Mouse (Mus musculus) forebrain, embryonic 12.5 days (tissue): ENCODE results near the gene Lsg1. TPM values are rescaled to one million over a fixed set of nuclear protein-coding genes. Genes with fewer than 3 reads are reported as not detected.

ENCODE experiments used
- ATAC-seq: fragments of 200-750 bp; cut with Nextera tagmentation; 2 replicates; pipeline ENCODE4 v1.8.0; 2017; ENCODE audit warnings: moderate TSS enrichment; ENCODE audit not compliant: low FRiP score
- H3K27ac ChIP-seq: fragments of 300-500 bp; sonication (generic); 2 replicates; pipeline ENCODE4 v1.5.1; 2016; ENCODE audit warnings: mild to moderate bottlenecking
- H3K27me3 ChIP-seq: fragments of 300-500 bp; sonication (generic); 2 replicates; pipeline ENCODE4 v1.6.1; 2016; ENCODE audit warnings: mild to moderate bottlenecking
- H3K36me3 ChIP-seq: fragments of 300-500 bp; sonication (generic); replicated peaks from 2 replicates; pipeline ENCODE4 v1.6.1; 2016; ENCODE audit warnings: mild to moderate bottlenecking
- H3K4me1 ChIP-seq: fragments of 300-500 bp; sonication (generic); 2 replicates; pipeline ENCODE4 v1.6.1; 2016
- H3K4me2 ChIP-seq: fragments of 300-500 bp; sonication (generic); 2 replicates; pipeline ENCODE4 v1.6.1; 2016; ENCODE audit warnings: mild to moderate bottlenecking, moderate library complexity
- H3K4me3 ChIP-seq: fragments of 300-500 bp; sonication (generic); replicated peaks from 2 replicates; pipeline ENCODE4 v1.5.1; 2016; ENCODE audit warnings: mild to moderate bottlenecking
- H3K9ac ChIP-seq: fragments of 300-500 bp; sonication (generic); 2 replicates; pipeline ENCODE4 v1.6.1; 2016; ENCODE audit warnings: mild to moderate bottlenecking
- H3K9me3 ChIP-seq: fragments of 300-500 bp; sonication (generic); 2 replicates; pipeline ENCODE4 v1.6.1; 2016
- WGBS: fragments of 180-500 bp; shearing (Covaris S2); methylation state at CpG from one replicate; pipeline ENCODE4 v1.1.7; 2016; 5-methylcytosine and 5-hydroxymethylcytosine counted together
- polyA plus RNA-seq: library from polyadenylated mRNA; unstranded; fragments of >200 nt; fragmentation: Nextera tagmentation; extraction: Ambion mirVana; gene quantifications from 2 replicates; pipeline ENCODE4 v1.2.1, GENCODE M21; 2016

Gene Lsg1
- polyA plus RNA-seq, 1 experiment from 2014 or later, result 79.6 TPM

DNA sequence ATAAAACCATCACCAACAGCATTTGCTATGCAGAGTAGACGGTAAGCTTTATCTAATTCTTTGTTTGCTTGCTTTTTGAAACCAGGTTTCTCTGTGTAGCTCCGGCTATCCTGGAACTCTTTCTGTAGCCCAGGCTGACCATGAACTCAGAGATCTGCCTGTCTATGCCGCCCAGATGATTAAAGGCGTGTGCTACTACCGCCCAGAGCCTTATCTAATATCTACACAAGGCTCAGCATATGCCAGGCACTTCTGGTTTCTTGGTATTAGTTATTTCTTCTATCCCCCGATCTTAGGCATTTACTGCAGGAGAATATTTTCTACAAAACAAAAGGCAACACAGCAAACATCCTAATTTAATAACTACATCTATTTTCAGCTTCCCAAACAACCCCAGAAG, 21.8 kb downstream of the Lsg1 start:
- Histone ChIP-seq H3K9ac (no peak overlapping the region), H3K4me2 (no peak overlapping the region), H3K27me3 (no peaks in the 10 kb centered on the region), H3K9me3 (no peaks in the 10 kb centered on the region), H3K27ac (no peak overlapping the region), H3K36me3 (peaks cover 95% of the 10 kb centered on the region), H3K4me3 (no peak overlapping the region), H3K4me1 (no peaks in the 10 kb centered on the region)
- no peak for ATAC-seq
- WGBS, result 95% methylated on average over 6 of the region's 6 CpGs

DNA sequence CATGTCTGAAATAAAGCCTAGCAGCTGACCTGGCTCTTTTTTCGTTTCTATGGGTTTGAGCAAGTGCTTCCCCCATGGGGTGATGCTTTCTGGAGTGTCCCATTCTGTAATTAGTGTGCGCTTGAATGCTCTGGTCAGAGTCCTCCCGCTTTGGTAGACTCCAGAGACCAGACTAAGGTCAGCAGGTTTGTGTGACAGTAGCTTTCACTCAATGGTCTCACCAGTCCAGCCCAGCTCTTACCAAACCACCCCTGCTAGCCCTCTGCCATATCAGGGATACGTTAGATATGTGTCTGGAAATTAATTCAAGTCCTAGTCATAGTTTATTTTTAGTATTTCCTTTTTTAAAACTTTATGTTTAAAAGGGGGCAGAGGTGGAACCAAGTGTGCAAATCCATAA, 26.8 kb downstream of the Lsg1 start:
- peaks cover 86% of the 10 kb centered on the region for H3K36me3 ChIP-seq
- peaks cover 12% of the 10 kb centered on the region; the same call in 1 of the 2 replicates for H3K9me3 ChIP-seq
- no peaks in the 10 kb centered on the region for H3K4me1 ChIP-seq
- H3K27ac ChIP-seq, result no peak overlapping the region
- H3K9ac ChIP-seq, result no peak overlapping the region
- H3K4me3 ChIP-seq, result no peak overlapping the region
- H3K4me2 ChIP-seq, result no peak overlapping the region
- no peaks in the 10 kb centered on the region for H3K27me3 ChIP-seq
- WGBS, result 90% methylated on average over 4 of the region's 4 CpGs
- ATAC-seq, result no peak

DNA sequence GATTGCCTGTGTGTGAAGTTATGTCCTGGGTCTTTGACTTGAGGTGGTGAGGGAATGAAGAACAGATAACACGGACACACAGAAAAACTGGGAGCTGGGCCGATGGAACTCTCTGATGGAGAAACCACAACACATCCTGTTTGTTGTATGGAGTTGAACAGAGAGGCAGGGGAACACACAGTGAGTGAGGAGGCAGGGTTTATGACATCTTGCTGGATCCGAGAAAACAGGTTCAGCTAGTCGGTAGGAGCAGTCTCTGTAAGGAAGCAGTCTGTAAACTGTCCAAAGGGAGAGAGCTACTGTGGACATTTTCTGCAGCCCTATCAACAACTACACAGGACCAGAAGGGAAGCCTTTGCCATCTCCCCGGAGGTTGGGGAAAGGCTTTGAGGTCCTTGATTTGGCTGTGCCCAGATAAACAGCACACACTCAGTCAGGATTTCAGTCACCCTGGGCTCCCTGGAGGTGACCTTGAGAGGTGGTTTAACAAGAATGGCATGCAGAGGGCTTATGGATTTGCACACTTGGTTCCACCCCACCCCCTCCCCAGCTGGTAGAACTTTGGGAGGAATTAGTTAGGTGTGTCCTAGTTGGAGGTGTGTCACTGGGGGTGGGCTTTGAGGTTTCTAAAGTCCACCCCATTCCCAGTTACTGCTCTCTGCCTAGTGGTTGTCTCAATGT, 27.9 kb downstream of the Lsg1 start:
- ATAC-seq, result no peak
- Histone ChIP-seq H3K9ac (no peak overlapping the region), H3K4me2 (no peak overlapping the region), H3K27ac (no peak overlapping the region), H3K4me3 (no peak overlapping the region), H3K9me3 (peaks cover 21% of the 10 kb centered on the region; the same call in 1 of the 2 replicates), H3K36me3 (peaks cover 78% of the 10 kb centered on the region), H3K4me1 (no peaks in the 10 kb centered on the region), H3K27me3 (no peaks in the 10 kb centered on the region)
- 94% methylated on average over 5 of the region's 5 CpGs for WGBS

DNA sequence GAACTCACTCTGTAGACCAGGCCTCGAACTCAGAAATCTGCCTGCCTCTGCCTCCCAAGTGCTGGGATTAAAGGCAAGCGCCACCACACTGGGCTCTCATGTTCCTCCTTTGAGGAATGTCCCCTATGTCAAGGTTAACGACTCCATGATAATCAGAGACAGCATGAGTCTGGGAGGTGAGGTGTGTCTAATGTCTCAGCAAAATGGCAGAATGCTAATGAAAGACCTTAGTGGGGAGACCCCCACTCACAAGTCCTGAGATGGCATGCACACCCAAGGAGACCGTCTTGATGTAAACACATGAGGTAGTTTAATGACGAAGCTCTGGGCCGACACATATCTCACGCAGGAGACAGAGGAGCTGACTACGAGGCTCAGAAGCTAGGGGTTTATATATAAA, 33.3 kb downstream of the Lsg1 start:
- Histone ChIP-seq H3K4me1 (peaks cover 17% of the 10 kb centered on the region), H3K4me3 (no peak overlapping the region), H3K27ac (no peak overlapping the region), H3K36me3 (peaks cover 26% of the 10 kb centered on the region; the same call in 1 of the 2 replicates), H3K9ac (no peak overlapping the region), H3K9me3 (peaks cover 21% of the 10 kb centered on the region; the same call in 1 of the 2 replicates), H3K27me3 (no peaks in the 10 kb centered on the region), H3K4me2 (no peak overlapping the region)
- 94% methylated on average over 8 of the region's 8 CpGs for WGBS
- ATAC-seq, result no peak

DNA sequence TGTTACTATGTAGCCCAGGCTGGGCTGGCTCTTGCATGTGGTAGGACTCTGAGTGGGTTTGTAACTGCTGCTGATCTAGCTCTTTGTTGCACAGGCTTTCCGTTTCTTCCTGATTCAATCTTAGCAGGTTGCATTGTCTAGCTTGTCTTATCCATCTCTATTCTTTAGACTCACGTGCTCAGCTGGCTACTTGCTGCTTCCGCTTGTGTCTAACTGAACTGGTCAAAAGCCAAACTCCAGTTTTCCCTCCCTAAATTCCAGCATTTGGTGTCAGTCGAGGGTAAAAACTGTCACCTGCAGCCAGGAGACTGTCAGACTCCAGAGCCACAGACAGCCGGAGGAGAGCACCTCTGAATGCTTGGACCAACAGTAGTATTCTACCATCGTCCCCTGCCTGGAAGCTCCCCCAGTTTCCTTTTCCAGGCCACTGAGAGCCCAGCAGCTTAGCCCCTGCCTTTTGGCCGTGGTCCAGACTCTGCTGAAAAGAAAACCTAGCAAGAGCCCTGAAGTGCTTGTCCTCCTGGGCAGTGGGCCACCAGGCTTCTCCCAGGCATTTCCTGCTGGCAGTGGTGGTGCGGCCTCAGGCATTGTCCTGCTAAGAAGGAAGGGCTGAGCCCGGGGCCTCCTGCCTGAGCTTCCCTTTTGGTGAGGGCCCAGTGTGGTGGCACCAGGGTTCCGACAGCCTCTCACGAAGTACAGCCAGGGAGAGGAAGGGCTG, 34.6 kb downstream of the Lsg1 start:
- no peaks in the 10 kb centered on the region for H3K27me3 ChIP-seq
- H3K4me2 ChIP-seq, result no peak overlapping the region
- H3K9ac ChIP-seq, result no peak overlapping the region
- H3K27ac ChIP-seq, result peak overlapping the region; percentile 63
- peaks cover 21% of the 10 kb centered on the region; the same call in 1 of the 2 replicates for H3K9me3 ChIP-seq
- WGBS, result 32% methylated on average over 11 of the region's 11 CpGs
- H3K36me3 ChIP-seq, result peaks cover 18% of the 10 kb centered on the region; the same call in 1 of the 2 replicates
- H3K4me3 ChIP-seq, result no peak overlapping the region
- no peak for ATAC-seq
- H3K4me1 ChIP-seq, result peaks cover 26% of the 10 kb centered on the region

DNA sequence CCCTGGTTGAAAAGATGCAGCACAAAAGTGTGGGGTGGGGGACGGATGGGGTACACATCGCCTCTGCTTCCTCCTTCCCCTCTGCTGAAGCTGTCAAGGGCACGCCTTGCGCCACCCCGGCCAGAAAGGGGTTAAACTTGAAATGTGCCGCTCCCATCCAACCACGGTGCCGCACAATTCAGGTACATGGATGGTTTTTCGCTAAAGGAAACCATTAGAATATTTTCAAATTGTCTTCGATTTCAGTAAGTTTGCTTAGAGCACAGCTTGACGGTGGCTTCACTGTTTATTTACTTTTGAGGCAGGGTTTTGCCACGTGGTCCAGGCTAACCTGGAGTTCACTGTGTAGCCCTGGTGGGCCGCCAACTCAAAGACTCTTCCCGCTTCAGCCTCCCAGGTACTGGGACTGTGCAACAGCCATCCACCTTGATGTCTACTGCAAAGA, 36.6 kb downstream of the Lsg1 start, which contains the start of gene Tmem44:
Gene Tmem44 (minus strand): TSS at position 95 of the 445 bp plus-strand sequence.
- Histone ChIP-seq H3K4me1 (peaks cover 26% of the 10 kb centered on the region), H3K9ac (peak within 1 kb of the TSS; percentile 83), H3K4me3 (peak within 1 kb of the TSS; percentile 69), H3K9me3 (peaks cover 11% of the 10 kb centered on the region; the same call in 1 of the 2 replicates), H3K27ac (peak within 1 kb of the TSS; percentile 75; the same call in 1 of the 2 replicates), H3K4me2 (peak within 1 kb of the TSS; percentile 54), H3K36me3 (peaks cover 12% of the 10 kb centered on the region), H3K27me3 (no peaks in the 10 kb centered on the region)
- ATAC-seq, result peak; percentile 71
- 8% methylated on average over 14 of the region's 14 CpGs for WGBS

- Histone ChIP-seq H3K4me3 (peak overlapping the region; percentile 69), H3K9ac (peak overlapping the region; percentile 83), H3K9me3 (peaks cover 6% of the 10 kb centered on the region; the same call in 1 of the 2 replicates), H3K4me2 (peak overlapping the region; percentile 54), H3K27ac (peak overlapping the region; percentile 75; the same call in 1 of the 2 replicates), H3K27me3 (no peaks in the 10 kb centered on the region), H3K36me3 (peaks cover 13% of the 10 kb centered on the region), H3K4me1 (peaks cover 26% of the 10 kb centered on the region)
- 1% methylated on average over 61 of the region's 63 CpGs for WGBS
- ATAC-seq, result peak; percentile 95
Measured at GRCm38 (mm10) chr16:30549966-30550747, 37.2 kb downstream of the Lsg1 start.

DNA sequence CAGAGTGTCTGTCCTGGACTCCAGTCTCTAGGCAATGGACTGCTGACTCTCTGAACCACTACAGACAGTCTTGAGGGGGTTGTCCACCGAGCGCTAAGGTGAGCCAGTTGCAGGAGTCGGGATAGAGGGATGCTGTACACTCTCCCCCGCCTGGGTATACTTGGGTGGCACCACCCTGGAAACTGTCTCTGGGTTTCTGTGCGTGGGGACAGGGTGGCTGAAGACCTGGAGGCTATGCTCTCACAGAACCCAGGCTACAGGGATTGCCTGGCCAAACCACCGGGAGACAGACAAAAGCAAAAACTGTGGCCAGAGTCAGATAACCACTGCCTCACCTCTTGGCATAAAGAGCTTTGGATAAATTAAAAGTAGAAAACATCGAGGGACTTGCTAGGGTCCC, 37.9 kb downstream of the Lsg1 start:
- Histone ChIP-seq H3K4me2 (peak overlapping the region; percentile 54), H3K4me1 (peaks cover 26% of the 10 kb centered on the region), H3K9me3 (no peaks in the 10 kb centered on the region), H3K27me3 (no peaks in the 10 kb centered on the region), H3K36me3 (peaks cover 19% of the 10 kb centered on the region), H3K27ac (no peak overlapping the region), H3K4me3 (peak overlapping the region; percentile 69), H3K9ac (0 out of 2 replicates have a peak overlapping the region, but pooled peaks have one; percentile 83)
- ATAC-seq, result no peak
- 92% methylated on average over 7 of the region's 7 CpGs for WGBS

DNA sequence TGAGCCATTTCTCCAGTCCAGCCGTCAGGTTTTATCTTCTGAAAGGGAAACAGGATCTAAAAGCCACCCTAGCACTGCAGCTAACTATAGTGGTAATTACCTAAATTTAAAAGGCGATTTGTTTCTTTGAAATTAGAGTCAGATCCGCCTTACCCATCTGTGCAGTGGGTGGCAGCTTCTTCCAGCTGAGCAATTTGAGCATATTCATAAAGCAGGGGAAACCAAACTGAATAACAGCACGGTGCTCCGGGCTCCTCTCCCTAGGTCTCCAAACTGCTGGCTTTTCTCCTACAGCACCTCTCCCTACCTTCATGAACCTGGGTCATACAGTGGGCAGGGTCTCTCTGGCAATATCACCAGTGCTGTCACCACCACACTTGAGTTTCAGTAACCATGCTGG, 39.1 kb downstream of the Lsg1 start:
- H3K27ac ChIP-seq, result no peak overlapping the region
- H3K36me3 ChIP-seq, result peaks cover 25% of the 10 kb centered on the region
- WGBS, result 89% methylated on average over 5 of the region's 5 CpGs
- peaks cover 26% of the 10 kb centered on the region for H3K4me1 ChIP-seq
- 0 out of 2 replicates have a peak overlapping the region, but pooled peaks have one; percentile 25 for H3K9ac ChIP-seq
- no peak overlapping the region for H3K4me3 ChIP-seq
- H3K4me2 ChIP-seq, result no peak overlapping the region
- no peak for ATAC-seq
- H3K27me3 ChIP-seq, result no peaks in the 10 kb centered on the region
- no peaks in the 10 kb centered on the region for H3K9me3 ChIP-seq

- Histone ChIP-seq H3K27me3 (no peaks in the 10 kb centered on the region), H3K4me2 (no peak overlapping the region), H3K4me1 (peaks cover 15% of the 10 kb centered on the region), H3K9ac (no peak overlapping the region), H3K9me3 (no peaks in the 10 kb centered on the region), H3K4me3 (no peak overlapping the region), H3K36me3 (peaks cover 35% of the 10 kb centered on the region), H3K27ac (no peak overlapping the region)
- WGBS, result 92% methylated on average over 4 of the region's 4 CpGs
- ATAC-seq, result no peak
Measured at GRCm38 (mm10) chr16:30544693-30545092, 42.7 kb downstream of the Lsg1 start.

DNA sequence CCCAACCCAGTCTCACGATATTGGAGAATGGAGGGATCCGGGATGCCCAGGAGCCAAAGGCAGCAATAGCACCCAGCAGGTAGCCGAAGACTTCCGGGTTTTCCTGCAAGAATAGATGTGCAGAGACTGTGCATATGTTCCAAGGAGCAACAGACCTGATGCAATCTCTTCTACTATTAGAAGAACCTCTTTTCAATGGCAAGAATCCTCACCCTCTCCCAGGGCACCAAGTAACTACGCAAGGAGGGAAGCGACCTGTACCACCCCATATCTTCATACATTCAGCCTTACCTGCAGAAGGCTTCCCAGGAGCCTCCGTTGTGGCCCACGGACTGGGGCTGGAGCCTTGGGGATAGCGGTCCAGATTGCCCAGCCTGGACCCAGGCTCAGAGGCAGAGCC, 44.0 kb downstream of the Lsg1 start:
- H3K4me1 ChIP-seq, result 0 out of 2 replicates have a peak, but pooled peaks cover 2% of the 10 kb centered on the region
- no peak overlapping the region for H3K4me3 ChIP-seq
- ATAC-seq, result no peak
- H3K36me3 ChIP-seq, result peaks cover 35% of the 10 kb centered on the region
- H3K9me3 ChIP-seq, result no peaks in the 10 kb centered on the region
- no peak overlapping the region for H3K4me2 ChIP-seq
- H3K27ac ChIP-seq, result no peak overlapping the region
- no peaks in the 10 kb centered on the region for H3K27me3 ChIP-seq
- H3K9ac ChIP-seq, result no peak overlapping the region
- WGBS, result 93% methylated on average over 9 of the region's 9 CpGs

DNA sequence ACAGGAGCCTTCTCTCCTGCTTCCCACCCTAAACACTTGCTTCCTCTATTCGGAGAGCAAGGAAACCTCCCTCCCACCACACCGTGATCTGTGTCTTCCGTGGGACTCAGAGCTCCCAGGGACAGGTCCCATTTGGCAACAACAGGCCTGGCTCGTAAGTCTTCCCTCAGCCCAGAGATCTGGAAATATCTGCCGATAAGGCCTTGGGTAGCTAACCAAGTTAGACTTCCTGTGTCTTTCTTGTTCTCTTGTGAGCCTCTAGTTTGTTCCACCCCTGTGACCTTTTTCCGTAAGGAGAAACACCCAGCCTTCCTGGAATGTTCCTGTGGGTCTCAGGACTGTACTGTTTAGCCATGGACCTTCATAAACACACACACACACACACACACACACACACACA, 44.6 kb downstream of the Lsg1 start:
- Histone ChIP-seq H3K4me3 (no peak overlapping the region), H3K9me3 (no peaks in the 10 kb centered on the region), H3K9ac (no peak overlapping the region), H3K4me1 (no peaks in the 10 kb centered on the region), H3K27ac (no peak overlapping the region), H3K36me3 (peaks cover 35% of the 10 kb centered on the region), H3K4me2 (no peak overlapping the region), H3K27me3 (no peaks in the 10 kb centered on the region)
- ATAC-seq, result no peak
- WGBS, result 91% methylated on average over 6 of the region's 6 CpGs
